Mouse (Mus musculus): ENCODE results near the gene Atp2c2.

The Atp2c2 gene

GRCm38 (mm10) chr8:119742409-119742808 is 42.6 kb downstream of the Atp2c2 start:
- DNase-seq (ENCODE audit: extremely low spot score, low spot score): no peak

- DNase-seq (ENCODE audit: extremely low spot score, low spot score): peak; percentile 62
These were observed 43.6 kb downstream of the Atp2c2 start for GRCm38 (mm10) chr8:119743291-119744026.

GRCm38 (mm10) chr8:119744604-119745003 is 44.8 kb downstream of the Atp2c2 start:
- no peak for DNase-seq (ENCODE audit: extremely low spot score, low spot score)

GRCm38 (mm10) chr8:119755238-119756146 is 55.7 kb downstream of the Atp2c2 start:
- no peak for DNase-seq (ENCODE audit: extremely low spot score, low spot score)

GRCm38 (mm10) chr8:119756147-119756461 is 56.3 kb downstream of the Atp2c2 start:
- no peak for DNase-seq (ENCODE audit: extremely low spot score, low spot score)

GRCm38 (mm10) chr8:119756538-119756937 is 56.7 kb downstream of the Atp2c2 start:
- DNase-seq (ENCODE audit: extremely low spot score, low spot score): no peak

- DNase-seq (ENCODE audit: extremely low spot score, low spot score): no peak
These were observed 61.9 kb downstream of the Atp2c2 start for GRCm38 (mm10) chr8:119761692-119762091.

- no peak for DNase-seq (ENCODE audit: extremely low spot score, low spot score)
These were observed 62.7 kb downstream of the Atp2c2 start for GRCm38 (mm10) chr8:119762226-119763220.

GRCm38 (mm10) chr8:119765311-119765710 is 65.5 kb downstream of the Atp2c2 start:
- DNase-seq (ENCODE audit: extremely low spot score, low spot score): no peak

GRCm38 (mm10) chr8:119765761-119766444 is 66.1 kb downstream of the Atp2c2 start:
- DNase-seq (ENCODE audit: extremely low spot score, low spot score): no peak

GRCm38 (mm10) chr8:119776668-119777245 is 76.9 kb downstream of the Atp2c2 start:
- no peak for DNase-seq (ENCODE audit: extremely low spot score, low spot score)

GRCm38 (mm10) chr8:119777765-119778164 is 78.0 kb downstream of the Atp2c2 start:
- no peak for DNase-seq (ENCODE audit: extremely low spot score, low spot score)

GRCm38 (mm10) chr8:119778263-119778662 is 78.5 kb downstream of the Atp2c2 start, which contains the start of gene Tldc1:
Gene Tldc1, minus strand, starts transcription at chr8:119778416.
- DNase-seq (ENCODE audit: extremely low spot score, low spot score): peak; percentile 99

GRCm38 (mm10) chr8:119779013-119779737 is 79.4 kb downstream of the Atp2c2 start:
- DNase-seq (ENCODE audit: extremely low spot score, low spot score): peak; percentile 77

GRCm38 (mm10) chr8:119780402-119781049 is 80.7 kb downstream of the Atp2c2 start:
- DNase-seq (ENCODE audit: extremely low spot score, low spot score): no peak

GRCm38 (mm10) chr8:119781086-119781840 is 81.5 kb downstream of the Atp2c2 start:
- DNase-seq (ENCODE audit: extremely low spot score, low spot score): no peak

GRCm38 (mm10) chr8:119782715-119783114 is 82.9 kb downstream of the Atp2c2 start:
- peak; percentile 76 for DNase-seq (ENCODE audit: extremely low spot score, low spot score)

GRCm38 (mm10) chr8:119783579-119783978 is 83.8 kb downstream of the Atp2c2 start:
- DNase-seq (ENCODE audit: extremely low spot score, low spot score): no peak

All from neural tube, embryonic 10.5 days (tissue).